Mouse (Mus musculus): Measurements from ENCODE around the gene Lamc2. TPM values are rescaled to one million over a fixed set of nuclear protein-coding genes. Genes with fewer than 3 reads are reported as not detected.

Gene Lamc2
- total and polyA plus RNA-seq, 2 experiments = 0.05 to 0.18 TPM

GRCm38 (mm10) chr1:153124502-153124901, 61.7 kb downstream of the Lamc2 start:
- H3K27me3 ChIP-seq (ENCODE audit: control insufficient read depth, insufficient read depth, low read length) = no peaks in the 10 kb centered on the region
- H3K36me3 ChIP-seq (ENCODE audit: control insufficient read depth, insufficient read depth, low read length) = no peaks in the 10 kb centered on the region
- no peak overlapping the region for H3K9ac ChIP-seq (ENCODE audit: low read depth, low read length)
- 93% methylated on average over 5 of the region's 5 CpGs for WGBS
- no peak overlapping the region for H3K27ac ChIP-seq (replicated peaks; ENCODE audit: insufficient read depth, low read depth, low read length)
- no peak overlapping the region for H3K4me3 ChIP-seq (ENCODE audit: insufficient read depth, low read depth, low read length)
- H3K4me1 ChIP-seq (ENCODE audit: control insufficient read depth, insufficient read depth, low read length) = no peaks in the 10 kb centered on the region
- H3K79me2 ChIP-seq (ENCODE audit: control insufficient read depth, insufficient read depth, low read length) = no peaks in the 10 kb centered on the region
- TF ChIP-seq POLR2A (IDR thresholded peaks at IDR 0.05; ENCODE audit: extremely low read depth, insufficient read depth, low read length) (no peak), CTCF (IDR thresholded peaks at IDR 0.05; ENCODE audit: low read depth, low read length) (no peak)
- DNase-seq (ENCODE audit: extremely low read depth, low read depth, low spot score) = no peak

- WGBS = 80% methylated on average over 4 of the region's 4 CpGs
- no peak overlapping the region for H3K27ac ChIP-seq (replicated peaks; ENCODE audit: insufficient read depth, low read depth, low read length)
Measured at GRCm38 (mm10) chr1:153122764-153123163, 63.5 kb downstream of the Lamc2 start.

GRCm38 (mm10) chr1:153121320-153121719, 64.9 kb downstream of the Lamc2 start:
- no peaks in the 10 kb centered on the region for H3K4me1 ChIP-seq (ENCODE audit: control insufficient read depth, insufficient read depth, low read length)
- no peak for TF ChIP-seq POLR2A (IDR thresholded peaks at IDR 0.05; ENCODE audit: extremely low read depth, insufficient read depth, low read length)
- TF ChIP-seq CTCF (IDR thresholded peaks at IDR 0.05; ENCODE audit: low read depth, low read length) = no peak
- no peaks in the 10 kb centered on the region for H3K79me2 ChIP-seq (ENCODE audit: control insufficient read depth, insufficient read depth, low read length)
- DNase-seq (ENCODE audit: extremely low read depth, low read depth, low spot score) = no peak
- no peak overlapping the region for H3K9ac ChIP-seq (ENCODE audit: low read depth, low read length)
- no peak overlapping the region for H3K27ac ChIP-seq (replicated peaks; ENCODE audit: insufficient read depth, low read depth, low read length)
- 78% methylated on average over 5 of the region's 5 CpGs for WGBS
- H3K4me3 ChIP-seq (ENCODE audit: insufficient read depth, low read depth, low read length) = no peak overlapping the region
- no peaks in the 10 kb centered on the region for H3K27me3 ChIP-seq (ENCODE audit: control insufficient read depth, insufficient read depth, low read length)
- H3K36me3 ChIP-seq (ENCODE audit: control insufficient read depth, insufficient read depth, low read length) = no peaks in the 10 kb centered on the region

More at GRCm38 (mm10) chr1:153122764-153123163, 63.5 kb downstream of the Lamc2 start:
- TF ChIP-seq CTCF (IDR thresholded peaks at IDR 0.05; ENCODE audit: low read depth, low read length) = no peak
- TF ChIP-seq POLR2A (IDR thresholded peaks at IDR 0.05; ENCODE audit: extremely low read depth, insufficient read depth, low read length) = no peak
- H3K4me3 ChIP-seq (ENCODE audit: insufficient read depth, low read depth, low read length) = no peak overlapping the region
- H3K4me1 ChIP-seq (ENCODE audit: control insufficient read depth, insufficient read depth, low read length) = no peaks in the 10 kb centered on the region
- H3K36me3 ChIP-seq (ENCODE audit: control insufficient read depth, insufficient read depth, low read length) = no peaks in the 10 kb centered on the region
- no peak overlapping the region for H3K9ac ChIP-seq (ENCODE audit: low read depth, low read length)
- no peak for DNase-seq (ENCODE audit: extremely low read depth, low read depth, low spot score)
- H3K79me2 ChIP-seq (ENCODE audit: control insufficient read depth, insufficient read depth, low read length) = no peaks in the 10 kb centered on the region
- no peaks in the 10 kb centered on the region for H3K27me3 ChIP-seq (ENCODE audit: control insufficient read depth, insufficient read depth, low read length)

- WGBS = 73% methylated on average over 6 of the region's 6 CpGs
Measured at GRCm38 (mm10) chr1:153120544-153120943, 65.7 kb downstream of the Lamc2 start.

GRCm38 (mm10) chr1:153115315-153115714, 70.9 kb downstream of the Lamc2 start:
- Histone ChIP-seq H3K4me1 (ENCODE audit: control insufficient read depth, insufficient read depth, low read length) (no peaks in the 10 kb centered on the region), H3K4me3 (ENCODE audit: insufficient read depth, low read depth, low read length) (no peak overlapping the region), H3K9ac (ENCODE audit: low read depth, low read length) (no peak overlapping the region), H3K36me3 (ENCODE audit: control insufficient read depth, insufficient read depth, low read length) (no peaks in the 10 kb centered on the region), H3K27me3 (ENCODE audit: control insufficient read depth, insufficient read depth, low read length) (no peaks in the 10 kb centered on the region), H3K27ac (replicated peaks; ENCODE audit: insufficient read depth, low read depth, low read length) (no peak overlapping the region), H3K79me2 (ENCODE audit: control insufficient read depth, insufficient read depth, low read length) (no peaks in the 10 kb centered on the region)
- DNase-seq (ENCODE audit: extremely low read depth, low read depth, low spot score) = no peak
- TF ChIP-seq POLR2A (IDR thresholded peaks at IDR 0.05; ENCODE audit: extremely low read depth, insufficient read depth, low read length) (no peak), CTCF (IDR thresholded peaks at IDR 0.05; ENCODE audit: low read depth, low read length) (no peak)
- 90% methylated on average over 8 of the region's 8 CpGs for WGBS

More at GRCm38 (mm10) chr1:153120544-153120943, 65.7 kb downstream of the Lamc2 start:
- Histone ChIP-seq H3K27me3 (ENCODE audit: control insufficient read depth, insufficient read depth, low read length) (no peaks in the 10 kb centered on the region), H3K79me2 (ENCODE audit: control insufficient read depth, insufficient read depth, low read length) (no peaks in the 10 kb centered on the region), H3K27ac (replicated peaks; ENCODE audit: insufficient read depth, low read depth, low read length) (no peak overlapping the region), H3K9ac (ENCODE audit: low read depth, low read length) (no peak overlapping the region), H3K4me3 (ENCODE audit: insufficient read depth, low read depth, low read length) (no peak overlapping the region), H3K4me1 (ENCODE audit: control insufficient read depth, insufficient read depth, low read length) (no peaks in the 10 kb centered on the region), H3K36me3 (ENCODE audit: control insufficient read depth, insufficient read depth, low read length) (no peaks in the 10 kb centered on the region)
- DNase-seq (ENCODE audit: extremely low read depth, low read depth, low spot score) = no peak
- TF ChIP-seq POLR2A (IDR thresholded peaks at IDR 0.05; ENCODE audit: extremely low read depth, insufficient read depth, low read length) = no peak
- no peak for TF ChIP-seq CTCF (IDR thresholded peaks at IDR 0.05; ENCODE audit: low read depth, low read length)

GRCm38 (mm10) chr1:153111596-153111995, 74.7 kb downstream of the Lamc2 start:
- WGBS = 76% methylated on average over 4 of the region's 4 CpGs
- no peaks in the 10 kb centered on the region for H3K79me2 ChIP-seq (ENCODE audit: control insufficient read depth, insufficient read depth, low read length)
- no peak overlapping the region for H3K27ac ChIP-seq (replicated peaks; ENCODE audit: insufficient read depth, low read depth, low read length)
- no peak overlapping the region for H3K9ac ChIP-seq (ENCODE audit: low read depth, low read length)
- H3K36me3 ChIP-seq (ENCODE audit: control insufficient read depth, insufficient read depth, low read length) = no peaks in the 10 kb centered on the region
- H3K27me3 ChIP-seq (ENCODE audit: control insufficient read depth, insufficient read depth, low read length) = no peaks in the 10 kb centered on the region
- no peak overlapping the region for H3K4me3 ChIP-seq (ENCODE audit: insufficient read depth, low read depth, low read length)
- TF ChIP-seq CTCF (IDR thresholded peaks at IDR 0.05; ENCODE audit: low read depth, low read length) = no peak
- TF ChIP-seq POLR2A (IDR thresholded peaks at IDR 0.05; ENCODE audit: extremely low read depth, insufficient read depth, low read length) = no peak
- H3K4me1 ChIP-seq (ENCODE audit: control insufficient read depth, insufficient read depth, low read length) = no peaks in the 10 kb centered on the region
- DNase-seq (ENCODE audit: extremely low read depth, low read depth, low spot score) = no peak
